Mouse (Mus musculus) embryonic facial prominence, embryonic 13.5 days (tissue): ENCODE measurements around the gene Slc2a10. TPM values are rescaled to one million over a fixed set of nuclear protein-coding genes. Genes with fewer than 3 reads are reported as not detected.
A peak's percentile ranks its signal among the peaks of the same experiment; 100 is the strongest.

Experiments used
- ATAC-seq: fragments of 200-750 bp; cut with Nextera tagmentation; 2 replicates; pipeline ENCODE4 v1.8.0; 2017; ENCODE audit warnings: low read depth; ENCODE audit not compliant: insufficient number of reproducible peaks, insufficient read depth, low FRiP score, low TSS enrichment
- H3K27ac ChIP-seq: fragments of 300-500 bp; sonication (generic); 2 replicates; pipeline ENCODE4 v1.5.1; 2015; ENCODE audit warnings: moderate library complexity, mild to moderate bottlenecking, inconsistent platforms
- H3K27me3 ChIP-seq: fragments of 300-500 bp; sonication (generic); 2 replicates; pipeline ENCODE4 v1.6.1; 2015; ENCODE audit warnings: mild to moderate bottlenecking, inconsistent platforms
- H3K36me3 ChIP-seq: fragments of 300-500 bp; sonication (generic); 2 replicates; pipeline ENCODE4 v1.6.1; 2015; ENCODE audit warnings: mild to moderate bottlenecking, inconsistent platforms
- H3K4me1 ChIP-seq: fragments of 300-500 bp; sonication (generic); 2 replicates; pipeline ENCODE4 v1.6.1; 2015; ENCODE audit warnings: inconsistent platforms
- H3K4me2 ChIP-seq: fragments of 300-500 bp; sonication (generic); 2 replicates; pipeline ENCODE4 v1.6.1; 2015; ENCODE audit warnings: moderate library complexity, mild to moderate bottlenecking, inconsistent platforms
- H3K4me3 ChIP-seq: fragments of 300-500 bp; sonication (generic); 2 replicates; pipeline ENCODE4 v1.5.1; 2015; ENCODE audit warnings: mild to moderate bottlenecking, inconsistent platforms
- H3K9ac ChIP-seq: fragments of 300-500 bp; sonication (generic); 2 replicates; pipeline ENCODE4 v1.6.1; 2015; ENCODE audit warnings: mild to moderate bottlenecking, inconsistent platforms
- H3K9me3 ChIP-seq: fragments of 300-500 bp; sonication (generic); 2 replicates; pipeline ENCODE4 v1.6.1; 2016; ENCODE audit warnings: inconsistent platforms
- WGBS: fragments of 180-500 bp; shearing (Covaris S2); methylation state at CpG from one replicate; pipeline ENCODE4 v1.1.7; 2015; ENCODE audit warnings: mixed read lengths; 5-methylcytosine and 5-hydroxymethylcytosine counted together
- polyA plus RNA-seq: library from polyadenylated mRNA; unstranded; fragments of >200 nt; fragmentation: Nextera tagmentation; extraction: Ambion mirVana; gene quantifications from 2 replicates; pipeline ENCODE4 v1.2.1, GENCODE M21; 2015

Gene Slc2a10
- polyA plus RNA-seq, 1 experiment from 2014 or later, result 12.9 TPM

GRCm38 (mm10) chr2:165563298-165564058 lies 59.9 kb downstream of the Slc2a10 start:
- H3K27ac ChIP-seq, result peak overlapping the region; percentile 33; the same call in 1 of the 2 replicates
- no peaks in the 10 kb centered on the region for H3K9me3 ChIP-seq
- H3K4me2 ChIP-seq, result peak overlapping the region; percentile 70
- peak; percentile 45; the same call in 1 of the 2 replicates for ATAC-seq
- peaks cover 30% of the 10 kb centered on the region for H3K27me3 ChIP-seq
- H3K4me1 ChIP-seq, result peaks cover 51% of the 10 kb centered on the region
- 2% methylated on average over 52 of the region's 52 CpGs for WGBS
- peak overlapping the region; percentile 38 for H3K4me3 ChIP-seq
- peak overlapping the region; percentile 61 for H3K9ac ChIP-seq
- no peaks in the 10 kb centered on the region for H3K36me3 ChIP-seq

- Histone ChIP-seq H3K4me1 (peaks cover 50% of the 10 kb centered on the region), H3K4me2 (no peak overlapping the region), H3K4me3 (no peak overlapping the region), H3K9me3 (no peaks in the 10 kb centered on the region), H3K36me3 (no peaks in the 10 kb centered on the region), H3K27me3 (peaks cover 30% of the 10 kb centered on the region), H3K27ac (0 out of 2 replicates have a peak overlapping the region, but pooled peaks have one; percentile 33), H3K9ac (no peak overlapping the region)
- no peak for ATAC-seq
- WGBS, result 56% methylated on average over 8 of the region's 8 CpGs
Observed at GRCm38 (mm10) chr2:165564101-165564500, 60.5 kb downstream of the Slc2a10 start.

GRCm38 (mm10) chr2:165564620-165565019 lies 61.0 kb downstream of the Slc2a10 start:
- Histone ChIP-seq H3K4me2 (no peak overlapping the region), H3K4me1 (peaks cover 46% of the 10 kb centered on the region), H3K27ac (peak overlapping the region; percentile 66; the same call in 1 of the 2 replicates), H3K27me3 (peaks cover 30% of the 10 kb centered on the region), H3K36me3 (no peaks in the 10 kb centered on the region), H3K9ac (no peak overlapping the region), H3K9me3 (no peaks in the 10 kb centered on the region), H3K4me3 (no peak overlapping the region)
- WGBS, result 17% methylated on average over 6 of the region's 6 CpGs
- ATAC-seq, result no peak

GRCm38 (mm10) chr2:165566898-165567297 lies 63.3 kb downstream of the Slc2a10 start:
- H3K9me3 ChIP-seq, result no peaks in the 10 kb centered on the region
- 56% methylated on average over 6 of the region's 6 CpGs for WGBS
- no peak overlapping the region for H3K9ac ChIP-seq
- H3K4me2 ChIP-seq, result no peak overlapping the region
- 0 out of 2 replicates have a peak overlapping the region, but pooled peaks have one; percentile 56 for H3K27ac ChIP-seq
- H3K4me3 ChIP-seq, result no peak overlapping the region
- H3K36me3 ChIP-seq, result no peaks in the 10 kb centered on the region
- H3K27me3 ChIP-seq, result peaks cover 26% of the 10 kb centered on the region
- peaks cover 44% of the 10 kb centered on the region for H3K4me1 ChIP-seq
- no peak for ATAC-seq

- H3K9ac ChIP-seq, result no peak overlapping the region
- H3K4me2 ChIP-seq, result no peak overlapping the region
- peak overlapping the region; percentile 56 for H3K27ac ChIP-seq
- no peak for ATAC-seq
- H3K4me3 ChIP-seq, result no peak overlapping the region
- peaks cover 19% of the 10 kb centered on the region for H3K27me3 ChIP-seq
- H3K36me3 ChIP-seq, result no peaks in the 10 kb centered on the region
- WGBS, result 22% methylated on average over 9 of the region's 9 CpGs
- no peaks in the 10 kb centered on the region for H3K9me3 ChIP-seq
- peaks cover 44% of the 10 kb centered on the region for H3K4me1 ChIP-seq
Observed at GRCm38 (mm10) chr2:165567820-165568219, 64.2 kb downstream of the Slc2a10 start.

GRCm38 (mm10) chr2:165568911-165569310 lies 65.3 kb downstream of the Slc2a10 start:
- peaks cover 9% of the 10 kb centered on the region for H3K27me3 ChIP-seq
- no peaks in the 10 kb centered on the region for H3K9me3 ChIP-seq
- ATAC-seq, result no peak
- WGBS, result 42% methylated on average over 6 of the region's 6 CpGs
- peaks cover 34% of the 10 kb centered on the region for H3K4me1 ChIP-seq
- no peak overlapping the region for H3K4me2 ChIP-seq
- H3K4me3 ChIP-seq, result no peak overlapping the region
- H3K36me3 ChIP-seq, result no peaks in the 10 kb centered on the region
- no peak overlapping the region for H3K9ac ChIP-seq
- no peak overlapping the region for H3K27ac ChIP-seq

Other genes starting within 250 kb of the Slc2a10 start
- 49.0 and 50.2 TPM in 2 replicates for gene Slc35c2, start 215.9 kb upstream of the Slc2a10 start, polyA plus RNA-seq
- 90.2 and 98.6 TPM in 2 replicates for gene Elmo2, start 177.3 kb upstream of the Slc2a10 start, polyA plus RNA-seq
- gene Zfp663, start 135.1 kb upstream of the Slc2a10 start, polyA plus RNA-seq, result 1.1 and 2.2 TPM in 2 replicates
- gene Zfp334, start 115.5 kb upstream of the Slc2a10 start, polyA plus RNA-seq, result 9.5 and 9.7 TPM in 2 replicates
- gene Ocstamp, start 103.4 kb upstream of the Slc2a10 start, polyA plus RNA-seq, result 0.21 TPM in 1 of 2 replicates, not detected in the other
- gene Slc13a3, start 30.6 kb upstream of the Slc2a10 start, polyA plus RNA-seq, result 0.40 and 0.42 TPM in 2 replicates
- gene Trp53rka, start 10.5 kb upstream of the Slc2a10 start, polyA plus RNA-seq, result 49.6 and 51.7 TPM in 2 replicates
- gene Eya2, start 91.2 kb downstream of the Slc2a10 start, polyA plus RNA-seq, result 22.1 and 34.0 TPM in 2 replicates